Mouse (Mus musculus) left cerebral cortex, adult 8-10 months (tissue): ENCODE measurements around the gene Gm20388. TPM values are rescaled to one million over a fixed set of nuclear protein-coding genes. Genes with fewer than 3 reads are reported as not detected.

Experiments used
- DNase-seq, 2 experiments: peaks; one replicate each; pipeline ENCODE4 v3.0.0; 2022; ENCODE audit warnings: low spot score in 2 of 2
- total RNA-seq, 4 experiments: library from RNA; stranded (reverse); gene quantifications; 2 replicates each; pipeline ENCODE4 v1.2.4; 2022

Gm20388 gene
- total RNA-seq, 4 experiments from 2014 or later: 10.4 to 20.8 (median 16.4) TPM

DNA sequence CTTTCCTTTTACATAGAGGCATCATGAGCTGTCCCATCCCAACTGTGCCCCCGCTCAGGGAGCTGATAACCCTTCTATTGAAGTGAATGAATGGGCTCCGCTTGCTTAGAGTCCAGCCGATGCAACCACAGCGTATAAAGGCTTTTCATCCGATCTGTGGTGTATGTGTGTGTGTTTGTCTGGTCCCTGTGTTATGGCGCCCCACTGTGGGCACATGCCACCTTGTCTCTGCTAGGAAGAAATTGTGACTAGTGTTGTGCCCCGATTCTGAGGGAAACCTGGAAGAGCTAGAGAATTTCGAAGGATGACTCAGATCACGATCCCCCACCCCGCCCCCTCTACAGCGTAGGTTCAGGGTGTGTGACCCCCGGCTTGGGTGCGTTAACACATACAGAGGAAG, 3442.1 kb downstream of the Gm20388 start:
- DNase-seq: no peak

DNA sequence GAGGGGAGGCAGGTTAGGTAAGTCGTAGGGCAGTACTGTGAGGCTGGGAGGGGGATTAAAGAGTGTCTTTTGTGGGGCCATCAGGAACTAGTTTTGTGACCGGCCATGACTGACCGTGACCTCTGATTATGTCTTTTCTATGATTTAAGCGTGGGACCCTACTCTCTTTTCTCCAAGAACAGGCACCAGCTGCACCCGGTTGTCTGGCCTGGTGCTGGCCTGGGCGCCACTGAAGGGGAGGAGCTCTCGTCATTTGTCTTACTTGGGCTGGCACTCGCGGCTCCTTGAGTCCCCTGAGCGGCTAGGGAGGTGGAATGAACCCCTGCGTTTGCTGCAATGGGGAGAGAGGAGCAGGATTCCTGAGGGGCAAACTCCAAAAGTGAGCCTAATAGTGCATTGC, 3442.6 kb downstream of the Gm20388 start:
- DNase-seq: no peak

GRCm38 (mm10) chr8:123361082-123361739, 3450.6 kb downstream of the Gm20388 start:
- DNase-seq: peak; percentile 34 to 88

GRCm38 (mm10) chr8:123373403-123374238, 3463.0 kb downstream of the Gm20388 start, which contains the start of gene Tcf25:
Gene Tcf25, plus strand, starts transcription at chr8:123373753.
- peak; percentile 91 to 95 for DNase-seq

DNA sequence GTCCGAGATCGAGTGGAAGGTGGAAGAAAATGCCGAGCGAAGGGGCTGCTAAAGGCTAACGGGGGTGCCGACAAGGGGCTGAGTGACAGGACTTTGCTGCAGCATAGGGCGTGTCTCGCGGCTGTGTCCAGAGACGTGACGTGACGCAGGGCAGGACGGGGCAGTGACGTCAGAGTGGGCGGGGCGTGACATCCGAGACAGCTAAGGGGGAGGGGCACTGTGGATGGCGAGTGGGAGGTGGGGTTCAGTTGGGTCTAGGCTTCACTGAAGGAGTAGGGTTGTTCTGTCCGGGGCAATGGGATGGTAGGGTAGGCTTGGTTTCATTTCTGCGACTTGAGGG, 3463.6 kb downstream of the Gm20388 start:
- DNase-seq: peak; percentile 89 to 90

DNA sequence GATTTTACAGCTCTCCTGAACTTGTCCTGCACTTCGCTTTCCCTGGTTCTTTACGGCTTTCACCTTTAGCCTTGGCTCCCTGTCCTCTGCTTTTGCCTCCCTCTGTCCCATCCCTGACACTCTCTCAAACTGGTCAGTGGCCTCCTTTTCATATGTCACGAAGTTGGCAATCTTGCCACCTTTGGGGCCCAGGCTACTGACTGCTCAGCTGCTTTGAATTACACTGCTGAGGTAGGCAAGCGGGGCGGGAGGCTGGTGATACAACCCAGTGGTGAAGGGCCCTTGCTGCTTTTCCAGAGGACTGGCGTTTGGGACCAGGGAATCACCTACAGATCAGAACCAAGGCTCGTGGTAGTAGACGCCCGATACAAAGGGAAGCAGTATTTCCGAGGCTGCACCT, 3465.1 kb downstream of the Gm20388 start:
- DNase-seq: no peak

DNA sequence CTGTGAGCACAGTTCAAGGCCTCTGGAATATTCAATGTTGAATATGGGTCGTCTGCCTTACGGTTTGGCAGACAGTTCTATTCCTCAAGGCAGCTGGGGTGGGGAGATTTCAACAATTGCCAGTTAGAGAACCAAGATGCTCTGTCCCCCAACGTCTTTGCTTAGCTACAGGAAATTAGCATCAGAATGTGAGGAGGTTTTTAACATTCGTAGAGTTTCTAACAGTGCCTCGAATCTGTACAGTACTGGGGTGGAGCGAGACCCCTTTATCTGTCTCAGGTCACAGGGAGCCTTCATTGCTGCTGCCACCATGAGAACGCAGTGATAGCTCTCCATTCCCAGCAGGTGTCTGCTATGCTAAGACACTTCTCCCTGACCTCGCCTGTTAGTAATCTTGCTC, 3465.5 kb downstream of the Gm20388 start:
- DNase-seq: no peak

GRCm38 (mm10) chr8:123381711-123382110, 3471.1 kb downstream of the Gm20388 start:
- no peak for DNase-seq

DNA sequence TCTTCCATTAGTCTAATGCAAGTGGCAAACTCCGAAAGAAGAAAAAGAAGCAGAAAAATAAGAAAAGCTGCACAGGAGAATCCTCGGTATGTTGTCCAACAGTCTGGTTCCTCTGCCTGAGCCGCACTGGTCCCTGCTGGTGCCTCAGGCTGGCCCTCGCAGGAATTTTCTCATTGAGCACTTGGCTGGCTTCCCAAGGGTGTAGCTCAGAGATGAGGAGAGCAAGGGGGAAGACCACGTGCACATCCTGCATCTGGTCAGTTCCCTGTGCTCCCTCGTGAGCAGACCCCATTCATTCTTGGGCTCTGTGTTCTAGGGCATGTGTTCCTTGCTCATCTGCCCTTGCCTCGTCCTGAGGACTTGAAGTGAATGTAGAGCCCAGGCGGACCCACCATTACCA, 3471.9 kb downstream of the Gm20388 start:
- no peak for DNase-seq

DNA sequence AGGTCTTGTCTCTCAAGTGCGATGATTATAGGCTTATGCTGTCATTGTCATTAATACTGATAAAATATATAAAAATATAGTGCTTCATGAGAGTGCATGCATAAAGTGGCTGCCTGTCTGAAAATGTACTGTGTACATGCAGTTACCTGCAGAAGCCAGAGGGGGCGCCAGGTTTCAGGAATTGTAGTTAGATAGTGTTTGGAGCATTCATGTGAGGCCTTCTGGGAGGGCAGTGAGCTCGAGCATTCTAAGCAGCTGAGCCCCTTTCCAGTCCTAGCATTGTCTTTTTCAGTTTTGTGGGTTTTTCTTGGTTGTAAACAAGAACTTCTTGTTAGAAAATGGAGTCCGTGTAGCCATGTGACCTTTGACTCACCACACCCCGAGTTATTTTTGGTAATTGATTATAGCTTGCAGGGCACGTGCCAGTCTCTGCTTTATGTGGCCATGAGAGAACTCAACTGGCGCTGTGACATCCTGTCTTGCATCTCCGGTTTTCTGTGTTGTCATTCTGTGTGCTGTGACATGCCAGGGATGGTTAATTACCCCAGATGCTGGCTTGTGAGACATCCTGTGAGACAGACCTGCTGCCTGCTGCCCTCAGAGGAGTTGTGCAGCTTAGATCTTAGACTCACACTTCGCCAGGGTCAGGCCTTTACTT, 3474.4 kb downstream of the Gm20388 start:
- DNase-seq: no peak

DNA sequence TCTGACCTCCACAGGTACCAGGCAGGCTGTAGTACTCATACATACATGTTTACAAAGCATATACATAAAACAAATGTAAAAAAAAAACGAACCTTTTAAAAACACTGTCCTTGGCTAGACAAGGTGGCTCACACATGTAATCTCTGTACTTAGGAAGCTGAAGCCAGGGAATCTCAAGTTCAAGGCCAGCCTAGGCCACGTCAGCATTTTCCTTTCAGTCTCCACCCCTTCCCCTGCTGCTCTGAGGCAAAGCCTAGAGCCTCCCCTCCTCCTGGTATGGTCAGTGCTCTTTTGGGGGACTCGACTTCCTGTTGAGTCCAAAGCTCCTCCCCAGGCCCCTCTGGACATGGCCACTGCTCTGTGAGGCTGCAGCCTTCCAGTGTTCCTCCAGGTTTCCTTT, 3476.4 kb downstream of the Gm20388 start:
- DNase-seq: no peak

GRCm38 (mm10) chr8:123387801-123388200, 3477.2 kb downstream of the Gm20388 start:
- no peak for DNase-seq

DNA sequence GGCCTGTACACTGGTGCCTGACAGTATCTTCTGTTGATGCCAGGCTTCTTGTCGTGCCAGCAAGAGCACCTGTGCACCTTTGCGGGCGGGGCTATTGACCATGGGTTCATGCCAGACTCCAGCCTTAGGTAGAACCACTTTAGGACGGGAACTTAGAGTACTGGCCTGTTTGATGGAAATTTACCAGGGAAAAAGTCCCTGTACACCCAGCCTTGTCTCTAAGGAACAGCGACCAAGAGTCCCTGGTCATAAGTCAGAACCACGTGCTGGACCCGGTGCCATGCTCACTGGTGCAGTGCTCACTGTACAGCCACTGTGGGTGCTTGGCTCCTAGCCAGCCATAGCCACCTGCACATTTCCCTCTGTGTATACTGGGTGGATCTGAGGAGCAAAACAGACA, 3478.4 kb downstream of the Gm20388 start:
- DNase-seq: no peak

DNA sequence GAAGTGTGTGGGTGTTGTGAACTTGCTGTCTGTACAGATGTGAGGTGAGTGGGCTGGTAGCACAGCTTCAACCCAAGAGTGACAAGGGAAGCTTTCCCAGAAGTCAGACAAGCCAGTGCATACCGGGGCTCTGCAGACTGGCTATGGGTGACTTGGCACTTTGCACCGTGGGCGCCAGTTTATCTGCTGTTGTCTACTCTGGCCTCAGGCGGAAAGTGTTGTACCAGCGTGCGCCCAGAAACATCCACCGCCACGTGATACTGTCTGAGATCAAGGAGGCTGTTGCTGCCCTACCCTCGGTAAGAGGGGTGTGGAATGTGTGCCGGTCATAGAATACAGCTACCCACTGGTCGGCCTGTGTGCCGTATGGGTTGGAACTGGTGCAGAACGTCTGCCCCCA, 3487.7 kb downstream of the Gm20388 start:
- DNase-seq: no peak

- DNase-seq: no peak
Observed at GRCm38 (mm10) chr8:123401936-123402335, 3491.3 kb downstream of the Gm20388 start.

DNA sequence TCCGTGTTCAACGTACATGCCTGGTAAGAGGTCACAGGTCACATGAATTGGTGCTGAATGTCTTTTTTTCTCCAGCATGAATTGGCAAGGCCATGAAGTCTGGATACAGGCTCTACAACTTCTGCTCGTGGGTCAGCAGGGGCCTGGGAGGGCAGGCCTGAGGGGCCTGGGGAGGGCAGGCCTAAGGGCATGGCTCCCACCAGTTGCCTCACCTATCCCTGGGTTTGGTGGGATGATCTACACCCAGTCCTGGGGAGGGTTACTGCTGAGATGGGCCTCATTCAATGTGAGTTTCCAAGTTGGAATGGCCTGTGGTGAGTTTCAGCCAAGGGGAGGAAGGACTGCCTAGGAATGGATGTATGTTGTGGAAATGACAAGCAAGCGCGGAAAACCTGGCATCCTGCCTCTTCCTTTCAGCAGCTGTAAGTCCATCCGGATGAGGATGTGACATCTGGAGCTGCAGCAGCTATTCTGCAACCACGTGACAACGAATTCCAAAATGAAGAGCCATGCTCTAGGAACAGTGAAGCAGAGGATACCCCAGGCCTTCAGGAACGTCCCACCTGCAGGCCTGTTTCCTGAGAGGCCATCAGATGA, 3492.2 kb downstream of the Gm20388 start:
- DNase-seq: no peak

GRCm38 (mm10) chr8:123404521-123404920, 3493.9 kb downstream of the Gm20388 start:
- no peak for DNase-seq

DNA sequence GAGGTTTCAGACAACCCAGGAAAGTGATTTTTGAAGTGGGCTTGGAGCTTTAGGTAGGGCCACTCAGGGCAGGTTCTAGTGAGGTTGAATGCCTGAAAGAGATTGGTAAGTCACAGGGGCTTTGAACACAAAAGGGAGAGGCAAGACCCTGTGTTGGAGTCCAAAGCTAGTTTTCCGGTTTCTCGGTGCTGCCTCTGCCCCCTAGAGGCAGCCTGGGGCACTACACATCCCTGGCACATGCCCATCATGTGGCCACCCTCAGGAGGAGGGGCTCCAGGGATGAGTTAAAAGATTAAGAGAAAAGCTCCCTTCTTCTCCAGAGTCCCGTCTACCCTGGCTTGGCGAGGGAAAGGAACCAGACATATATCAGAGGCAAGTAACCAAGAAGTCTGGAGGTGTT, 3496.1 kb downstream of the Gm20388 start, which contains the start of gene Mc1r:
TSS of gene Mc1r (plus strand) at position 322 of the 400 bp plus-strand sequence.
- no peak for DNase-seq

DNA sequence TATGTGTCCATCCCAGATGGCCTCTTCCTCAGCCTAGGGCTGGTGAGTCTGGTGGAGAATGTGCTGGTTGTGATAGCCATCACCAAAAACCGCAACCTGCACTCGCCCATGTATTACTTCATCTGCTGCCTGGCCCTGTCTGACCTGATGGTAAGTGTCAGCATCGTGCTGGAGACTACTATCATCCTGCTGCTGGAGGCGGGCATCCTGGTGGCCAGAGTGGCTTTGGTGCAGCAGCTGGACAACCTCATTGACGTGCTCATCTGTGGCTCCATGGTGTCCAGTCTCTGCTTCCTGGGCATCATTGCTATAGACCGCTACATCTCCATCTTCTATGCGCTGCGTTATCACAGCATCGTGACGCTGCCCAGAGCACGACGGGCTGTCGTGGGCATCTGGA, 3497.0 kb downstream of the Gm20388 start:
- no peak for DNase-seq

DNA sequence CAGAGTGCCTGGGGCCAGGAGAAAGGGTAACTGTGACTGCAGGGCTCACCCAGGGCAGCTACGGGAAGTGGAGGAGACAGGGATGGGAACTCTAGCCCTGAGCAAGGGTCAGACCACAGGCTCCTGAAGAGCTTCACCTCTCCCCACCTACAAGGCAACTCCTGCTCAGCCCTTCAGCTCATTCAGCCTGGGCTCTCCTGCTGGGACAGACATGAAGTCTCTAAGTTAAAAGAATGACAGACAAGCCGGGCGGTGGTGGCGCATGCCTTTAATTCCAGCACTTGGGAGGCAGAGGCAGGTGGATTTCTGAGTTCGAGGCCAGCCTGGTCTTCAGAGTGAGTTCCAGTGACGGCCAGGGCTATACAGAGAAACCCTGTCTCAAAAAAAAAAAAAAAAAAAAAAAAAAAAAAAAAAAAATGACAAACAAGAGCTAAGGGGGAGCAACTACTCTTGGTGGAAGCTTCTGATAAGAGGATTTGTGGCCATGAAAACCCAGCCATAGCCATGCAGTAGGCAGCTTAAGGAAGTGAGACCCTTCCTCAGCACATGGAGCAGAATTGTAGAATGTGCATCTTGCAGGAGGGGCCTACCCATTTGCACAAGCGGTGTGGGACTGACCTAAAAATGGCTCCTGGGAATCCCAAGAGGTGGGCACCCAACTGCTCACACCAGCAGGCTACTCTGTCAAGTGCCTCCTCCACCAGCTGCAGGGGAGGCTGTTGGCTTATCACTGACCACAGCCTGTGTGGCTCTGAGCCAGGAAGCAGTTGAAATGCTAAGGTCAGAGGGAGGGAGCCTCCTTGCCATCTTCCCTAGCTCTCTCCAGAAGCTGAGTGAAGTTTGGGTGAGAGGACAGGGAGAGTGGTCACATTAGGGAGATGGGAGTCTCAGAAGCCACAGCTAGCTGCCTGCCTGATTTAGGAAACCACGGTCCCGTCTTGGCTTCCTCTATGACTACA, 3498.2 kb downstream of the Gm20388 start:
- no peak for DNase-seq
